Mouse (Mus musculus): ENCODE results near the gene Ror2. TPM values are rescaled to one million over a fixed set of nuclear protein-coding genes. Genes with fewer than 3 reads are reported as not detected.

Ror2 gene
- total RNA-seq, 2 experiments from 2014 or later = 1.4 to 1.8 TPM

DNA sequence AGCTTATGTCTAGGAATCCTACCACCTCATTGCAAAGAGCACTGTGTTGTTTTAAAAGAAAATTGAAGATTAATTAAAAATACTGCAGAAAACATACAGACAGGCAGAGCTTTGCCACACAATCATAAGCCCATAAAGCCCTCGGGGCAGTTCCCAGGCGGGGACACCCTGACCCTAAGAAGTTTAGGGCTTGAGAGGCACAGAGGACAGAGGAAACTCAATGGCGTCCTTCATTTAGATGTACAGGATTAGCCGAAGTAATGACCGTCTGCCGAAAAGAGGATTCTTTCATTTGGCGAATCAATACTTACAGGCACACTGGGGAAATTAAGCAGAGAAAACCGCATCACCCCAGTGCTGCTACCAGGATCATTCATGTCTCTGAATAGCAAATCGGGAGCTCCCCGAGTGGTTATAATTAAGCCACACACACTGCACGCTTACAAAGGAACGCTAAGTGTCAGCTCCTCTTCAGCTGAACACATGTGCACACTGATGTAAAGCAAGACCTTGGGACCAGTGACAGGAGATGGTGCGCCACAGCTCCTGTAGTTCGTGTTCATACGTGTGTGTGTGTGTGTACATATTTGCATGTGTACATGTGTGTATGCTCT, 208.1 kb downstream of the Ror2 start:
- no peak for DNase-seq (ENCODE audit: low spot score in 2 of 2)

DNA sequence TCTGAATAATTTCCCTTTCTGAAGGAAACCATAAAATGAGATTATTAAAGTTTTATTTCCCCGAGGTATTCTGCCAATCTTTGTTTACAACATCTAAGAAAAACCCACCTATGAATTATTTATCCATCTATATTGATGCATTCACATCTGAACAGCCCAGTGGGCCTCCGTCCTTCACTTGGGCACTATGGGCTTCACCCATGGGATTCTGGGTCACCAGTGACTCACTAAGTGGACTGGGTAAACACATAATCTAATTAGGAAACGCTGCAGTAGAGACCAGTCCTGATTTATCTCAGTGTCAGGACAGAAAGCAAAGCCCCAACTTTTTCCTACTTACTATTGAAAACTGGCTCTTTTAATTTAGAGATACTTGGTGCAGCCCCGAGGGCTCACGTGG, 210.9 kb downstream of the Ror2 start:
- DNase-seq (ENCODE audit: low spot score in 2 of 2) = no peak

DNA sequence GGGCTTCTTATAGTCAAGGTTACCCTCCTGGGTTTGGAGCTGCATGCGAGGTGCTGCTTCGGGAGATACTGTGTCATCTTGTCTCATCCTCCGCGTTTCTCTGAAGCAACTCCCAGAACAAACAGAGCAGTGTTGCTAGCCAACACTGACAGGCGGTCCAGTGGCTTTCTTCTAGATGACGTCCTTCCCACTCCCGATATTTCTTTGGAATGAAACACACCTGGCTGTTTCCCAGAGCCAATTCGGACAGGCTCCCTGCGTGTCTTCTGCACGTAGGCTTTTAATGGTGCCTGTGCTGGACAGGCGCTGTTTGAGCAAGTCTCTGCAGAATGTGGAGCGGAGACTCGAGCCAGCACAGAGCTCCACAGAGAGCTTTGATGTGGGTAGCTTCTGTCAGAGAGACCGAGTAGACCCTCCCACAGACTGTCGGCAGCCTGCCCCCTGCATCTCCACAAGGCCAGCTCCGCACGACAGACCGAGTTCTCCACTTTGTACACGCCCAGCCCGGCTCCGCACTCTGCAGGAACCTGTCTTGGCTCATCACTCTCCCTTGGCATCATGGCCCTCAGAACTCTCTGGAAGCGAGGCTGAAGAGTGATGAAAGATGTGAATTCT, 216.7 kb downstream of the Ror2 start:
- no peak for DNase-seq (ENCODE audit: low spot score in 2 of 2)

DNA sequence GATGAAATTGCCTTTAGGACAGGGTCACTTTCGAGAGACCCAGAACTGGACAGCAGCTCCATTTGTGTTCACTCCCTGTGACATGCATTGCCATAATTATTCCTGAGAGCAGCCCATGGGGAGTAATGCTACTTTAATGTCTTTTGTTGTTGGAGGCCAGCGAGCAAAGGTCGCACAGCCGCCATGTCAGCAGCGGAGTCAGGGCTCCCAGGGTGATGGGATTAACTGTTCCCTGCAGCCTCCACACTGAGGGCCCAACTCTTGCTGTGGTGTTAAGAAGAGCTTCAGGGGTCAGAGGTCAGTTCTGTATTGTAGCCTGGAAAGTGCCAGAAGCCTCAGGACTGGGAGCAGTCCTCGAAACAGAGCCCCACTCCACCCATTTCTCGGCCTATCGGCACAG, 217.5 kb downstream of the Ror2 start:
- DNase-seq (ENCODE audit: low spot score in 2 of 2) = no peak

DNA sequence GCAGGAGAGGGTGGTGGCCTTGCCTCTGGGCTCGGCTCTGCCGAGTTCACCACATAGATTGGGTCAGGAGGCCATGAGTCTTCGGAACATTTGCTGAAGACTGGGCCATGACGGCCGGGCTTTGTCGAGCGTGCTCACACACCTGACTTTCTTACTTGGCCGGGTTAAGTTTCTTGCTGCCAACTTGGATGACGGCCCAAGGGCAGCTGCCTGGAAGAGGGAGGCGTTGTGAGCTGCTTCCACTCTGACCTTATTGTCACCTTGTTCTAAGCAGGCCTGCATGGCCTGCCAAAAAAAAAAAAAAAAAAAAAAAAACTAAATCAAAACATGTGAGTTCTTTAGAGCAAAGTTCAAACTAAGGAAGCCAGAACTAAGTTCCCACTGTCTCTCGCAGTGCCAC, 218.0 kb downstream of the Ror2 start:
- DNase-seq (ENCODE audit: low spot score in 2 of 2) = peak in 1 of 2 experiments; percentile 9

DNA sequence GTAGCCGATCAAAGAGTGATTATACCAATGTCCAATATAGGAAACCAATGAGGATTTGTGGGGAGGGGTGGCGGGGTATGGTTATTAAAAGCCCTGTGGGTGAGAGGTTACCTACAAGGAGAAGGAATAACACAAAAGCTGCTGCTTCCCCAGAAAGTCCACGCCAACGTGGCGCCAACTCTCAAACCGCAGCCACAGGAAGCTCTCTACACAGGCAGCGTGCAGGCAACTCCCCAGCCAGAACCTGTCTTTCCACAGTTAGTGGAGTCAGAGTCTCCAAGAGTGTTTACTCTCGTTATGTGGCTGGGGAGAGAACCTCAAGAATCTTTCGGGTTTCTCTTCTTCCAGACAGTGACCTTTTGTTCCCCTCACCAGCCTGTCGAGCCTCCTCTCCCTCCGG, 220.8 kb downstream of the Ror2 start:
- DNase-seq (ENCODE audit: low spot score in 2 of 2) = no peak

DNA sequence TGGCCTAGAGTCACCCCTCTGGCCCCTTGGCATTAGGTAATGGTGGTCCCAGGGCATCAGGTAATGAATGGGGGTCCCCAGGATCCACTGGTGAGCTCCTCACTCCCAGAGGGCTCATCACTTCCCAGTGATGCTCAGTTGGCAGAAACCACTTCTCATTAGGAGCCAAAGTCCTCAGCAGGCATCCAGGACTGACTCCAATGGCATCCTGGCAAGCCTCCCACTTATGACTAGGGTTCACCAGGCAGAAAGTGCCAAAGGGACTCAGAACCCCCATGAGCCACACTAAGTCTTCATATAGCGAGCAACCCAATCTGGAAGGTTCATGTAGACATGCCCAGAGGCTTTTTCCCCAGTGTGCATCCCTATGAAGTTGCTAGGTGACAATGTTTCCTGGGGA, 221.2 kb downstream of the Ror2 start:
- peak in 1 of 2 experiments; percentile 8 for DNase-seq (ENCODE audit: low spot score in 2 of 2)

Other genes with a start within 250 kb of the Ror2 start
- gene Sptlc1, start 91.3 kb upstream of the Ror2 start, total RNA-seq (2021) = 10 to 100 TPM; 30.4 to 32.8 TPM
- 1 to 10 TPM in 1 of 2 experiments, under 1 TPM in 1; 0.94 to 1.0 TPM for gene Msx2, start 186.9 kb upstream of the Ror2 start, total RNA-seq (2021)